ENCODE assay signal across 16 mouse cellular contexts in the genomic region with DNA sequence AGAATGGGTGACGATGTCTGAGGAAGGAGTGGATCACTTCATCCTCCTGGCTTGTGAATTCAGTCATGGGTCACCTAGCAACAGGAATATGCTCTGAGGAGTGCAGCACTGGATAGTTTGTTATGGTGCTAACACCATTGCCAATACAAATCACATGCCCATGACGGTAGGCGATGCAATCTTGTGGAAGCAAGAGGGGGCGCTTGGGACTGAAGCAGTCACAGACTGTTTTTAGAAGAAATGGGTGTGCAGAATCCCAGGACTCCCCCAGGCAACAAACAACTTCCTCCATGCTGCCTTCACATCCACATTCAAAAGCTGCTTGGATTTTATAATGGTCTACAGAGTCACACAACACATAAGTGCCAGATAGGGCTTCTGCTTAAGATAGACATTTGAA.
DNase-seq lines count a peak whose midpoint lies in the region; ATAC-seq and TF ChIP-seq lines count a peak whose summit lies in the region.
"Had no signal": no experiment of that assay in that cellular context is flagged by ENCODE, and none has a peak within 500 bp of the region (broad histone marks: within the 10 kb centered on the region; RNA-seq: fewer than 3 reads in every experiment).

No protein-coding gene starts in this region.

- H3K9me3 ChIP-seq in forebrain, embryonic 16.5 days (ENCODE audit: control insufficient read depth, low read length): no peaks in the 10 kb centered on the region
- H3K9me3 ChIP-seq in forebrain, embryonic 12.5 days: no peaks in the 10 kb centered on the region
- H3K9me3 ChIP-seq: embryonic facial prominence, embryonic 13.5 days; heart, embryonic 15.5 days; hindbrain, embryonic 12.5 days had no signal

- peaks cover 23% of the 10 kb centered on the region for H3K4me1 ChIP-seq in forebrain, embryonic 16.5 days (replicated peaks; ENCODE audit: control insufficient read depth, insufficient read depth, low read length)
- H3K4me1 ChIP-seq in forebrain, embryonic 12.5 days: peaks cover 10% of the 10 kb centered on the region; the same call in 1 of the 2 replicates
- H3K4me1 ChIP-seq: embryonic facial prominence, embryonic 13.5 days; heart, embryonic 15.5 days had no signal

- H3K4me2 ChIP-seq in forebrain, embryonic 16.5 days (ENCODE audit: low read length): no peak overlapping the region
- H3K4me2 ChIP-seq in forebrain, embryonic 12.5 days: no peak overlapping the region
- H3K4me2 ChIP-seq: embryonic facial prominence, embryonic 13.5 days; heart, embryonic 11.5 days; heart, embryonic 15.5 days; hindbrain, embryonic 12.5 days had no signal

- no peak overlapping the region for H3K9ac ChIP-seq in forebrain, embryonic 16.5 days (replicated peaks; ENCODE audit: low read depth, low read length)
- no peak overlapping the region for H3K9ac ChIP-seq in forebrain, embryonic 12.5 days
- H3K9ac ChIP-seq: embryonic facial prominence, embryonic 13.5 days; heart, embryonic 15.5 days; hindbrain, embryonic 12.5 days had no signal

- ATAC-seq in forebrain, embryonic 16.5 days: peak; percentile 48
- no peak for ATAC-seq in forebrain, embryonic 12.5 days (ENCODE audit: low FRiP score)

- no peak for TF ChIP-seq POLR2A in brain, embryonic 14.5 days (IDR thresholded peaks at IDR 0.05; ENCODE audit: borderline replicate concordance, extremely low read depth, insufficient read depth, insufficient read length, poor library complexity, severe bottlenecking)

- TF ChIP-seq CTCF in layer of hippocampus, adult 2 months (conservative IDR thresholded peaks at IDR 0.05): no peak
- TF ChIP-seq CTCF in brain, embryonic 14.5 days (IDR thresholded peaks at IDR 0.05; ENCODE audit: borderline replicate concordance, extremely low read depth, insufficient read depth, insufficient read length): no peak

- WGBS in forebrain, embryonic 16.5 days: 66% methylated on average over 4 of the region's 4 CpGs
- 88% methylated on average over 4 of the region's 4 CpGs for WGBS in forebrain, embryonic 12.5 days

- H3K4me3 ChIP-seq in forebrain, embryonic 16.5 days (replicated peaks; ENCODE audit: low read length): no peak overlapping the region
- no peak overlapping the region for H3K4me3 ChIP-seq in forebrain, embryonic 12.5 days (replicated peaks)
- no peak overlapping the region for H3K4me3 ChIP-seq in layer of hippocampus, adult 2 months
- H3K4me3 ChIP-seq: embryonic facial prominence, embryonic 13.5 days; heart, embryonic 15.5 days; hindbrain, embryonic 12.5 days had no signal

- no peak for DNase-seq in layer of hippocampus, adult 2 months (ENCODE audit: low spot score in 2 of 2)
- DNase-seq in layer of hippocampus, postnatal 36 days: no peak
- peak; percentile 31 for DNase-seq in brain, adult 2 months (ENCODE audit: low read depth, low spot score)
- DNase-seq in brain, embryonic 14.5 days (ENCODE audit: low read depth): peak; percentile 30
- DNase-seq: adrenal gland, adult 2 months; adrenal gland, postnatal 25 days; cerebellum, adult 11 months; cerebellum, postnatal 36 days; gastrocnemius, postnatal 10 days; kidney, adult 11 months had no signal

- H3K36me3 ChIP-seq in forebrain, embryonic 16.5 days (ENCODE audit: control insufficient read depth, insufficient read depth): no peaks in the 10 kb centered on the region
- no peaks in the 10 kb centered on the region for H3K36me3 ChIP-seq in forebrain, embryonic 12.5 days (replicated peaks)
- H3K36me3 ChIP-seq: embryonic facial prominence, embryonic 13.5 days; heart, embryonic 15.5 days; hindbrain, embryonic 12.5 days had no signal

- H3K27me3 ChIP-seq in forebrain, embryonic 16.5 days (replicated peaks; ENCODE audit: control insufficient read depth, insufficient read depth, low read length): no peaks in the 10 kb centered on the region
- H3K27me3 ChIP-seq in forebrain, embryonic 12.5 days: no peaks in the 10 kb centered on the region
- H3K27me3 ChIP-seq: embryonic facial prominence, embryonic 13.5 days; heart, embryonic 15.5 days; hindbrain, embryonic 12.5 days had no signal

- peak overlapping the region; percentile 80 for H3K27ac ChIP-seq in forebrain, embryonic 16.5 days (ENCODE audit: low read length)
- H3K27ac ChIP-seq in forebrain, embryonic 12.5 days: no peak overlapping the region
- peak overlapping the region; percentile 57; the same call in 1 of the 2 replicates for H3K27ac ChIP-seq in layer of hippocampus, adult 2 months
- H3K27ac ChIP-seq: embryonic facial prominence, embryonic 13.5 days; heart, embryonic 15.5 days; hindbrain, embryonic 12.5 days had no signal

Comparison
In these comparisons a context has a peak if more than half of its experiments do, and no peak if none do; other contexts are left out.
1. DNase-seq: peak in brain, adult 2 months (single experiment) and brain, embryonic 14.5 days (single experiment); none in layer of hippocampus, adult 2 months (0 of 2) and layer of hippocampus, postnatal 36 days (0 of 2).